Mouse (Mus musculus): ENCODE data around the gene Camk1d. TPM values are rescaled to one million over a fixed set of nuclear protein-coding genes. Genes with fewer than 3 reads are reported as not detected.

Camk1d gene
- total and polyA plus RNA-seq, 2 experiments from 2014 or later = 8.0 to 20.9 TPM

GRCm38 (mm10) chr2:5301286-5301685, 413.0 kb downstream of the Camk1d start:
- 93% methylated on average over 12 of the region's 12 CpGs for WGBS
- H3K4me3 ChIP-seq (ENCODE audit: low read depth, low read length) = no peak overlapping the region
- H3K4me1 ChIP-seq (ENCODE audit: insufficient read depth, low read length) = no peaks in the 10 kb centered on the region
- no peaks in the 10 kb centered on the region for H3K9me3 ChIP-seq (ENCODE audit: low read length)
- no peak overlapping the region for H3K27ac ChIP-seq (ENCODE audit: low read depth, low read length)
- H3K36me3 ChIP-seq (ENCODE audit: insufficient read depth, low read length) = no peaks in the 10 kb centered on the region; the same call in 1 of the 2 replicates
- no peak for DNase-seq (ENCODE audit: low spot score)
- H3K4me2 ChIP-seq (ENCODE audit: low read depth, low read length, poor library complexity, severe bottlenecking) = no peak overlapping the region
- TF ChIP-seq CTCF (IDR thresholded peaks at IDR 0.05) = no peak
- no peak overlapping the region for H3K9ac ChIP-seq (replicated peaks; ENCODE audit: low read length, poor library complexity, severe bottlenecking)
- H3K27me3 ChIP-seq (ENCODE audit: insufficient read depth, low read length) = no peaks in the 10 kb centered on the region
- ATAC-seq (ENCODE audit: low FRiP score) = no peak

GRCm38 (mm10) chr2:5298071-5298470, 416.2 kb downstream of the Camk1d start:
- TF ChIP-seq CTCF (IDR thresholded peaks at IDR 0.05) = no peak

GRCm38 (mm10) chr2:5296749-5297545, 417.4 kb downstream of the Camk1d start:
- Histone ChIP-seq H3K36me3 (ENCODE audit: insufficient read depth, low read length) (no peaks in the 10 kb centered on the region; the same call in 1 of the 2 replicates), H3K9ac (replicated peaks; ENCODE audit: low read length, poor library complexity, severe bottlenecking) (no peak overlapping the region), H3K4me1 (ENCODE audit: insufficient read depth, low read length) (no peaks in the 10 kb centered on the region), H3K27ac (ENCODE audit: low read depth, low read length) (no peak overlapping the region), H3K27me3 (ENCODE audit: insufficient read depth, low read length) (no peaks in the 10 kb centered on the region), H3K4me3 (ENCODE audit: low read depth, low read length) (no peak overlapping the region), H3K4me2 (ENCODE audit: low read depth, low read length, poor library complexity, severe bottlenecking) (no peak overlapping the region), H3K9me3 (ENCODE audit: low read length) (no peaks in the 10 kb centered on the region)
- ATAC-seq (ENCODE audit: low FRiP score) (no peak), DNase-seq (ENCODE audit: low spot score) (no peak)
- no peak for TF ChIP-seq CTCF (IDR thresholded peaks at IDR 0.05)
- 93% methylated on average over 11 of the region's 11 CpGs for WGBS

More at GRCm38 (mm10) chr2:5298071-5298470, 416.2 kb downstream of the Camk1d start:
- Histone ChIP-seq H3K36me3 (ENCODE audit: insufficient read depth, low read length) (no peaks in the 10 kb centered on the region; the same call in 1 of the 2 replicates), H3K9me3 (ENCODE audit: low read length) (no peaks in the 10 kb centered on the region), H3K9ac (replicated peaks; ENCODE audit: low read length, poor library complexity, severe bottlenecking) (no peak overlapping the region), H3K4me1 (ENCODE audit: insufficient read depth, low read length) (no peaks in the 10 kb centered on the region), H3K27me3 (ENCODE audit: insufficient read depth, low read length) (no peaks in the 10 kb centered on the region), H3K4me2 (ENCODE audit: low read depth, low read length, poor library complexity, severe bottlenecking) (no peak overlapping the region), H3K27ac (ENCODE audit: low read depth, low read length) (no peak overlapping the region), H3K4me3 (ENCODE audit: low read depth, low read length) (no peak overlapping the region)
- 80% methylated on average over 10 of the region's 10 CpGs for WGBS
- ATAC-seq (ENCODE audit: low FRiP score) (no peak), DNase-seq (ENCODE audit: low spot score) (no peak)

- Histone ChIP-seq H3K4me1 (ENCODE audit: insufficient read depth, low read length) (no peaks in the 10 kb centered on the region), H3K27ac (ENCODE audit: low read depth, low read length) (no peak overlapping the region), H3K9ac (replicated peaks; ENCODE audit: low read length, poor library complexity, severe bottlenecking) (no peak overlapping the region), H3K4me3 (ENCODE audit: low read depth, low read length) (no peak overlapping the region), H3K27me3 (ENCODE audit: insufficient read depth, low read length) (no peaks in the 10 kb centered on the region), H3K36me3 (ENCODE audit: insufficient read depth, low read length) (no peaks in the 10 kb centered on the region; the same call in 1 of the 2 replicates), H3K9me3 (ENCODE audit: low read length) (no peaks in the 10 kb centered on the region), H3K4me2 (ENCODE audit: low read depth, low read length, poor library complexity, severe bottlenecking) (no peak overlapping the region)
- ATAC-seq (ENCODE audit: low FRiP score) (no peak), DNase-seq (ENCODE audit: low spot score) (no peak)
- TF ChIP-seq CTCF (IDR thresholded peaks at IDR 0.05) = no peak
Observed at GRCm38 (mm10) chr2:5295098-5295497, 419.2 kb downstream of the Camk1d start.

GRCm38 (mm10) chr2:5294451-5294850, 419.9 kb downstream of the Camk1d start:
- no peaks in the 10 kb centered on the region for H3K4me1 ChIP-seq (ENCODE audit: insufficient read depth, low read length)
- no peaks in the 10 kb centered on the region; the same call in 1 of the 2 replicates for H3K36me3 ChIP-seq (ENCODE audit: insufficient read depth, low read length)
- H3K4me3 ChIP-seq (ENCODE audit: low read depth, low read length) = no peak overlapping the region
- H3K9me3 ChIP-seq (ENCODE audit: low read length) = no peaks in the 10 kb centered on the region
- DNase-seq (ENCODE audit: low spot score) (peak; percentile 12), ATAC-seq (ENCODE audit: low FRiP score) (no peak)
- WGBS = 62% methylated on average over 5 of the region's 5 CpGs
- TF ChIP-seq CTCF (IDR thresholded peaks at IDR 0.05) = no peak
- no peak overlapping the region for H3K27ac ChIP-seq (ENCODE audit: low read depth, low read length)
- H3K9ac ChIP-seq (replicated peaks; ENCODE audit: low read length, poor library complexity, severe bottlenecking) = no peak overlapping the region
- H3K4me2 ChIP-seq (ENCODE audit: low read depth, low read length, poor library complexity, severe bottlenecking) = no peak overlapping the region
- H3K27me3 ChIP-seq (ENCODE audit: insufficient read depth, low read length) = no peaks in the 10 kb centered on the region

GRCm38 (mm10) chr2:5288593-5288992, 425.7 kb downstream of the Camk1d start:
- Histone ChIP-seq H3K4me3 (ENCODE audit: low read depth, low read length) (no peak overlapping the region), H3K27ac (ENCODE audit: low read depth, low read length) (no peak overlapping the region), H3K9me3 (ENCODE audit: low read length) (no peaks in the 10 kb centered on the region), H3K36me3 (ENCODE audit: insufficient read depth, low read length) (no peaks in the 10 kb centered on the region), H3K4me2 (ENCODE audit: low read depth, low read length, poor library complexity, severe bottlenecking) (no peak overlapping the region), H3K4me1 (ENCODE audit: insufficient read depth, low read length) (no peaks in the 10 kb centered on the region), H3K27me3 (ENCODE audit: insufficient read depth, low read length) (no peaks in the 10 kb centered on the region), H3K9ac (replicated peaks; ENCODE audit: low read length, poor library complexity, severe bottlenecking) (no peak overlapping the region)
- no peak for ATAC-seq (ENCODE audit: low FRiP score)
- 76% methylated on average over 4 of the region's 4 CpGs for WGBS
- TF ChIP-seq CTCF (IDR thresholded peaks at IDR 0.05) = no peak
- no peak for DNase-seq (ENCODE audit: low spot score)
